Mouse (Mus musculus): ENCODE measurements around the gene Idh3g.

Gene Idh3g

GRCm38 (mm10) chrX:73786364-73787224 is at the start of gene Idh3g, which contains the start of gene Ssr4:
Idh3g (minus strand) TSS chrX:73786897.
Ssr4 (plus strand) TSS chrX:73787028.
- DNase-seq (ENCODE audit: low spot score), result peak; percentile 97

GRCm38 (mm10) chrX:73835731-73836130 is 49.0 kb upstream of the Idh3g start:
- no peak for DNase-seq (ENCODE audit: low spot score)

- DNase-seq (ENCODE audit: low spot score), result peak; percentile 78
These were observed 37.8 kb upstream of the Idh3g start, which contains the start of gene Pdzd4 for GRCm38 (mm10) chrX:73824185-73825151. Pdzd4 (minus strand) TSS chrX:73824969.

- no peak for DNase-seq (ENCODE audit: low spot score)
These were observed 37.0 kb upstream of the Idh3g start for GRCm38 (mm10) chrX:73823747-73824146.

- no peak for DNase-seq (ENCODE audit: low spot score)
These were observed 30.1 kb upstream of the Idh3g start for GRCm38 (mm10) chrX:73816596-73817314.

- DNase-seq (ENCODE audit: low spot score), result no peak
These were observed 28.4 kb upstream of the Idh3g start for GRCm38 (mm10) chrX:73815072-73815471.

- DNase-seq (ENCODE audit: low spot score), result peak; percentile 21
These were observed 19.1 kb upstream of the Idh3g start for GRCm38 (mm10) chrX:73805814-73806213.

GRCm38 (mm10) chrX:73798502-73798901 is 11.8 kb upstream of the Idh3g start:
- DNase-seq (ENCODE audit: low spot score), result peak; percentile 80

- no peak for DNase-seq (ENCODE audit: low spot score)
These were observed 10.8 kb upstream of the Idh3g start for GRCm38 (mm10) chrX:73797511-73797910.

- no peak for DNase-seq (ENCODE audit: low spot score)
These were observed 6.8 kb upstream of the Idh3g start for GRCm38 (mm10) chrX:73793505-73793904.

- no peak for DNase-seq (ENCODE audit: low spot score)
These were observed 6.3 kb upstream of the Idh3g start for GRCm38 (mm10) chrX:73793039-73793438.

- DNase-seq (ENCODE audit: low spot score), result no peak
These were observed 1.8 kb upstream of the Idh3g start for GRCm38 (mm10) chrX:73788501-73788900.

GRCm38 (mm10) chrX:73787225-73787558 is 495 bp upstream of the Idh3g start:
- DNase-seq (ENCODE audit: low spot score), result no peak

GRCm38 (mm10) chrX:73785666-73786065 is 1.0 kb downstream of the Idh3g start:
- DNase-seq (ENCODE audit: low spot score), result peak; percentile 18

GRCm38 (mm10) chrX:73782227-73782626 is 4.5 kb downstream of the Idh3g start:
- no peak for DNase-seq (ENCODE audit: low spot score)

GRCm38 (mm10) chrX:73774802-73775483 is 11.8 kb downstream of the Idh3g start:
- DNase-seq (ENCODE audit: low spot score), result peak; percentile 24

- no peak for DNase-seq (ENCODE audit: low spot score)
These were observed 12.4 kb downstream of the Idh3g start, which contains the start of gene Srpk3 for GRCm38 (mm10) chrX:73774168-73774760. Srpk3 (plus strand) TSS chrX:73774405.

- DNase-seq (ENCODE audit: low spot score), result no peak
These were observed 19.4 kb downstream of the Idh3g start for GRCm38 (mm10) chrX:73767267-73767666.

- no peak for DNase-seq (ENCODE audit: low spot score)
These were observed 21.4 kb downstream of the Idh3g start for GRCm38 (mm10) chrX:73765311-73765710.

GRCm38 (mm10) chrX:73758611-73759290 is 27.9 kb downstream of the Idh3g start:
- DNase-seq (ENCODE audit: low spot score), result no peak

All from MN1 (cell line).